8 mouse cellular contexts compared by ENCODE assay signal in the genomic region with DNA sequence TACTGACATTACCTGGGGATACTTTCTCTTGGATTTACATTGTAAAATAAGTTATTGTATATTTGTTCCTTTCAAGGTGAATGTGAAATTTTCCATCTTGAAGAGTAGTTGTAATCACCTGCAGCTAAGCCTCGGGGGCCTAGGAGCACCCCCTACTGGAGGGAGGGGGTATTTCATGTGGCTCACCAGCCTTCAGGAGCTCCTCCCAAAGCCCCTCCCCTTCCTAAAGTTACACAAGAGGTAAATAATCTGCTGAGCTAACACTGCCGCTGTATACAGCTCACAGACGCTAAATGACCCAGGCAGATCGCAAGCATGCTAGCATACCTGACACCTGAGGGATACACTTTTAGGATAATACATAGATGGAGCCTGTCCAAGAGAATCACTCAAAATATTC. TPM values are rescaled to one million over a fixed set of nuclear protein-coding genes. Genes with fewer than 3 reads are reported as not detected.
DNase-seq lines count a peak whose midpoint lies in the region; ATAC-seq lines count a peak whose summit lies in the region.

No protein-coding gene starts in this region.

- ATAC-seq in erythroblast, adult 5-6 weeks (replicated peaks; ENCODE audit: low FRiP score, poor library complexity, severe bottlenecking), result 0 out of 2 replicates have a peak, but pooled peaks have one; percentile 49
- peak; percentile 88 for ATAC-seq in monocyte, adult 5-6 weeks (replicated peaks; ENCODE audit: insufficient number of reproducible peaks, low FRiP score, low TSS enrichment, poor library complexity, severe bottlenecking)
- ATAC-seq in frontal cortex, adult (ENCODE audit: low TSS enrichment), result no peak

- DNase-seq in kidney, postnatal 4 days, result peak; percentile 21 to 38
- DNase-seq in kidney, adult 11 months, result no peak
- DNase-seq in NIH3T3 (ENCODE audit: low read depth), result peak; percentile 63
- no peak for DNase-seq in right cerebral cortex, postnatal 25 days
- no peak for DNase-seq in cerebellum, postnatal 14 days

RNA-seq across cellular contexts. Expression of a gene that starts 27.4 kb away (rescaled TPM):
- not detected in 2 replicates for total RNA-seq in erythroblast, adult 5-6 weeks (2015; ENCODE audit: low replicate concordance)
- total RNA-seq in erythroblast, adult 5-6 weeks (2017; ENCODE audit: low replicate concordance), result not detected in 2 replicates
- total RNA-seq in monocyte, adult 5-6 weeks (2017), result 2.7 to 5.0 TPM (median 3.8 TPM) in 3 replicates

RNA-seq across cellular contexts. Expression of a gene that starts 32.0 kb away (rescaled TPM):
- 1.9 TPM in 1 of 2 replicates, not detected in the other for total RNA-seq in erythroblast, adult 5-6 weeks (2015; ENCODE audit: low replicate concordance)
- total RNA-seq in erythroblast, adult 5-6 weeks (2017; ENCODE audit: low replicate concordance), result 0.43 and 0.70 TPM in 2 replicates
- 18.4 to 24.6 TPM (median 22.8 TPM) in 3 replicates for total RNA-seq in monocyte, adult 5-6 weeks (2017)

RNA-seq across cellular contexts. Expression of a gene that starts 50.5 kb away (rescaled TPM):
- total RNA-seq in erythroblast, adult 5-6 weeks (2015; ENCODE audit: low replicate concordance), result 3.5 and 8.2 TPM in 2 replicates
- total RNA-seq in erythroblast, adult 5-6 weeks (2017; ENCODE audit: low replicate concordance), result 28.4 and 30.4 TPM in 2 replicates
- not detected in 3 replicates for total RNA-seq in monocyte, adult 5-6 weeks (2017)

Comparison
In these comparisons a context has a peak if more than half of its experiments do, and no peak if none do; other contexts are left out.
1. DNase-seq: peak in kidney, postnatal 4 days (2 of 2) and NIH3T3 (single experiment); none in kidney, adult 11 months (single experiment), right cerebral cortex, postnatal 25 days (single experiment) and cerebellum, postnatal 14 days (0 of 2).